In genomic region chr7:91397827-91398226, GRCm38 (mm10) we compare ENCODE assay signal across 24 mouse cellular contexts.
DNase-seq lines count a peak whose midpoint lies in the region; ATAC-seq lines count a peak whose summit lies in the region.
"Had no signal": no experiment of that assay in that cellular context is flagged by ENCODE, and none has a peak within 500 bp of the region (broad histone marks: within the 10 kb centered on the region; RNA-seq: fewer than 3 reads in every experiment).

No protein-coding gene starts in this region.

- no peaks in the 10 kb centered on the region for H3K9me3 ChIP-seq in forebrain, embryonic 13.5 days (replicated peaks)
- H3K9me3 ChIP-seq in forebrain, embryonic 15.5 days = no peaks in the 10 kb centered on the region
- H3K9me3 ChIP-seq: embryonic facial prominence, embryonic 12.5 days; embryonic facial prominence, embryonic 15.5 days; hindbrain, embryonic 12.5 days; hindbrain, embryonic 15.5 days had no signal

- H3K4me2 ChIP-seq in forebrain, embryonic 13.5 days = no peak overlapping the region
- no peak overlapping the region for H3K4me2 ChIP-seq in forebrain, embryonic 15.5 days (replicated peaks)
- H3K4me2 ChIP-seq: embryonic facial prominence, embryonic 12.5 days; embryonic facial prominence, embryonic 15.5 days; heart, embryonic 11.5 days; hindbrain, embryonic 12.5 days; hindbrain, embryonic 15.5 days had no signal

- peak; percentile 51; the same call in 1 of the 2 replicates for ATAC-seq in forebrain, embryonic 13.5 days
- ATAC-seq in forebrain, embryonic 15.5 days (replicated peaks) = no peak
- ATAC-seq: forebrain, embryonic 14.5 days; intestine, postnatal 0 days had no signal

- H3K36me3 ChIP-seq in forebrain, embryonic 13.5 days (ENCODE audit: poor library complexity, severe bottlenecking) = no peaks in the 10 kb centered on the region
- no peaks in the 10 kb centered on the region for H3K36me3 ChIP-seq in forebrain, embryonic 15.5 days
- H3K36me3 ChIP-seq: embryonic facial prominence, embryonic 12.5 days; embryonic facial prominence, embryonic 15.5 days; hindbrain, embryonic 12.5 days; hindbrain, embryonic 15.5 days had no signal

- no peak overlapping the region for H3K9ac ChIP-seq in forebrain, embryonic 13.5 days
- H3K9ac ChIP-seq in forebrain, embryonic 15.5 days (replicated peaks) = no peak overlapping the region
- H3K9ac ChIP-seq: embryonic facial prominence, embryonic 12.5 days; embryonic facial prominence, embryonic 15.5 days; hindbrain, embryonic 12.5 days; hindbrain, embryonic 15.5 days had no signal

- H3K4me3 ChIP-seq in forebrain, embryonic 13.5 days = no peak overlapping the region
- H3K4me3 ChIP-seq in forebrain, embryonic 15.5 days = no peak overlapping the region
- H3K4me3 ChIP-seq: embryonic facial prominence, embryonic 12.5 days; embryonic facial prominence, embryonic 15.5 days; gastrocnemius, adult 2 months; hindbrain, embryonic 12.5 days; hindbrain, embryonic 15.5 days had no signal

- no peaks in the 10 kb centered on the region for H3K27me3 ChIP-seq in forebrain, embryonic 13.5 days
- no peaks in the 10 kb centered on the region for H3K27me3 ChIP-seq in forebrain, embryonic 15.5 days
- H3K27me3 ChIP-seq: CH12.LX; embryonic facial prominence, embryonic 12.5 days; embryonic facial prominence, embryonic 15.5 days; hindbrain, embryonic 12.5 days; hindbrain, embryonic 15.5 days had no signal

- 7% methylated on average over 3 of the region's 3 CpGs for WGBS in forebrain, embryonic 13.5 days
- WGBS in forebrain, embryonic 15.5 days = 7% methylated on average over 3 of the region's 3 CpGs

- no peak overlapping the region for H3K27ac ChIP-seq in forebrain, embryonic 13.5 days
- no peak overlapping the region for H3K27ac ChIP-seq in forebrain, embryonic 15.5 days (replicated peaks)
- H3K27ac ChIP-seq: embryonic facial prominence, embryonic 12.5 days; embryonic facial prominence, embryonic 15.5 days; gastrocnemius, adult 2 months; hindbrain, embryonic 12.5 days; hindbrain, embryonic 15.5 days had no signal

- H3K4me1 ChIP-seq in forebrain, embryonic 13.5 days = 0 out of 2 replicates have a peak, but pooled peaks cover 3% of the 10 kb centered on the region
- no peaks in the 10 kb centered on the region for H3K4me1 ChIP-seq in forebrain, embryonic 15.5 days
- H3K4me1 ChIP-seq: embryonic facial prominence, embryonic 12.5 days; embryonic facial prominence, embryonic 15.5 days; hindbrain, embryonic 12.5 days; hindbrain, embryonic 15.5 days had no signal

- peak; percentile 2 for DNase-seq in embryo, embryonic 11 days
- no peak for DNase-seq in embryo, embryonic 10 days (ENCODE audit: low spot score)
- DNase-seq in R1 (ENCODE audit: low read depth, low spot score) = peak; percentile 24
- DNase-seq in cerebellum, postnatal 10 days = no peak
- DNase-seq: adrenal gland, adult 2 months; adrenal gland, postnatal 14 days; cerebellum, adult 11 months; cerebellum, adult 2 months; cerebellum, adult 9-11 months; cerebellum, postnatal 36 days; gastrocnemius, adult 2 months; gastrocnemius, postnatal 14 days; heart, adult 11 months; kidney, adult 2 months had no signal

Comparison
In these comparisons a context has a peak if more than half of its experiments do, and no peak if none do; other contexts are left out.
1. DNase-seq: peak in embryo, embryonic 11 days (single experiment) and R1 (single experiment); none in embryo, embryonic 10 days (single experiment) and cerebellum, postnatal 10 days (0 of 2).